Mouse (Mus musculus) adrenal gland, adult 2 months (tissue): Measurements from ENCODE around the gene Rpl11. TPM values are rescaled to one million over a fixed set of nuclear protein-coding genes. Genes with fewer than 3 reads are reported as not detected.

Experiments
- DNase-seq: peaks from one replicate; pipeline ENCODE4 v3.0.0; 2021
- polyA plus RNA-seq: library from polyadenylated mRNA; depleted of rRNA; stranded (reverse); fragments of >200 nt; gene quantifications from 2 replicates; pipeline ENCODE4 v1.2.3, GENCODE M21; 2012
- total RNA-seq, 2 experiments: library from RNA; stranded (reverse); gene quantifications; 2 replicates each; pipeline ENCODE4 v1.2.3; 2021

Gene Rpl11
- total and polyA plus RNA-seq, 3 experiments = 162 to 615 (median 582) TPM

DNA sequence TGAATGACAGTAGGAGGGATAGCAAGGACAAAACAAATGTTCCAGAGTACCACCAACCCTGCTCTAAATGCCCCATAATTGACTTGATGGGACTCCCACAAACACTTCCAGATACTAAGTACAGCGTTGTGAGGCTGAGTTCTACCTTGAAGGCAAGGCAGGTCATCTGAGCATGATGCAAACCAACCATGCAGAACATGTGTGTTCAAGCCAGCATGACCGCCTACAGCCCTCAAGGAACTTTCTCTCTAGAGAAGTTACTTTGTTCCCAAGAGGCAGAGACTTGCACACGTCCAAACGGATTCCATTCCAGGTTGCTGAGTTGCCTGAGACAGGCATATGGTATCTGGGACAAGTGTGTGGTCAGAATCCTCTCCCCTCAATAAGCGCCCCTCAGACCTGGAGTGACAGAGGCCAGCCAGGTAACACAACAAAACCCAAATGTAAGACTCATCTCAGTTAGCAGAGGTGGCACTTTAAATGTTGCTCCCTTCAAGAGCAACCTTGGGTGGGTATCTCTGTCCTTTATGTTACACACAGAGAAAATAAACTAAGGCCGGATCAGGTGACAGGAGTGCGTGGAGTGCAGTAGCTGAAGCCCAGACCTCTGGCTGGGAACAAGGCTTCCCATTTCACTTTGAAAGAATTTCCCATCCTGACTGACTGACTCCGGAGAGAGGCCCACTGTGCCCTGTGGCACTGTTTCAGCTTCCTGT, 25.7 kb downstream of the Rpl11 start:
- DNase-seq = no peak

- DNase-seq = no peak
Measured at GRCm38 (mm10) chr4:136025350-136025749, 27.9 kb downstream of the Rpl11 start.

DNA sequence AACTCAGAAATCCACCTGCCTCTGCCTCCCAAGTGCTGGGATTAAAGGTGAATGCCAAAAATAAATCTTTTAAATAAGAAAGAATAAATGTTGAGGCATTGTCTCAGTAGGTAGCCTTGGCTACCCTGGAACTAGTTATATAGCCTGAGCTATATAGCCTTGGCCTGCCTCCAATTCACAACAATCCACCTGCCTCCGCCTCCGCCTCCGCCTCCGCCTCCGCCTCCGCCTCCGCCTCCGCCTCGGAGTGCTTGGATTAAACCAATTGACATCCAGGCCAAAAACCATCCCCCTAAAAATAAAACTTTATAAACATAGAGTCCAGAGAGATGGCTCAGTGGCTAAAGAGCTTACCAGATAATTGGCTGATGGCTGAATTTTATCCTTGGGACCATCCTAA, 30.3 kb downstream of the Rpl11 start:
- DNase-seq = peak; percentile 20

DNA sequence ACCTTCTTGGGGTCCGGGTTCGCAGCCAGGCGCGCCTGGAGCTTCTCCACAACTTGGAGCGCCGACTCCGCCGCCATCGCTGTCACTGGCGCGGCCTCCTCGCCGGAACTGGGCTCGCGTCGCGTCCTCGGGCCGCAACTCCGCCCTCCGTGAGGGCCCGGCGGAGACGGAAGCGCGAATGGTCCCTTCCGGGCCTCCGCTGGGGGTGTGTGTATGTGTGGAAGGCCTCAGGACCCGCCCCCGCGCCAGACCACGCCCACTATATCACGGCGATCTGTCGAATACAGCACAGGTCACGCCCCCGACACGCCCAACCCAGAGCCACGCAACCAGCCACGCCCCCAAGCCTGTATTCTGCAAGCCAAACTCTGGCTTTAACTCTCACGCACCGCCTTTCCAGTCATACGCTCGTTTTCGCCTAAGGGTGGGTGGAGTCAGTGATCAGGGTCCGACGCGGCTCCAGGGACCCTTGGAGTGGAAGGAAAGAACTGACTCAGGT, 31.6 kb downstream of the Rpl11 start, which contains the start of gene Eloa:
Eloa (minus strand) TSS at position 215 of the 499 bp plus-strand sequence.
- DNase-seq = peak; percentile 100

GRCm38 (mm10) chr4:136020743-136021548, 32.3 kb downstream of the Rpl11 start:
- DNase-seq = peak; percentile 38

DNA sequence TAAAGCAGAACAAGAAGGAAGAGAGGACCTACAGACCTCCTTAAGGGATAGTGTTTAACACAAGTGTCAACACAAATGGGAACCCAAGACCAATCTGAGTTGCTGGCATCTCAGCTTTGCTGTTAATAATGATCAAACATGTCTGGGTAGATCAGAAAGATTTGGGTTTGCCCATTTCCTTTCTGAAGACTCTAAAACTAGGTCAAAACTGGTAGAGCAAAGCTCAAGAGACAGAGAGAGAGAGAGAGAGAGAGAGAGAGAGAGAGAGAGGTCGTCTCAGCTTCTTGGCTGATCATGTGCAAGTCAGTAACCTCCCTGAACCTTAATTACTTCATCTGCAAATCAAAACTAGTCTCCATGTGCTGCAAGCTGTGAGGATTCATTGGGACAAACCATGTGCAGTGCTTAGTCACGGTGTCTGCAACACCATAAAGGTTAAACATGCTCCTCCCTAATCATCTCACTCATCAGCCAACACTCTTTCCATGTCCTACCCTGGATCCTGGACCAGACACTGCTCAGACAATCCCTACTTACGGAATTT, 37.1 kb downstream of the Rpl11 start:
- no peak for DNase-seq

DNA sequence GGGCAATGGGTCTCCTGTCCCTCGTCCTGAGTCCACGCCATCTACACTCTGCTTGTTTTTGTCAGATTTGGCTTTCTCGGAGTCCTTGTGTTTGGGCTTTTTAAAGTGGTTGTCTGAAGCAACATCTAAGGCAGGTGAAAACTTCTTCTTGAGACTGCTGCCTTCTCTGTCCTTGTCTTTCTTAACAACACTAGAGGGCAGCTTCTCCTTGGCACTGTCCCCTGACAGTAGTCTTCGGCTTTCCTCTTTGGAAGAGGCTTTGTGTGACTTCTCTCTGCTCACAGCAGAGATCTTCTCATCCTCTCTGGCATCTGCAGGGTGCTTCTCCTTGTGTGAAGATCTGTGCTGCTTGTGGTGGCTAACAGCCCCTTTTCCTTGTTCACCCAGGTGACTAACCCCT, 42.6 kb downstream of the Rpl11 start:
- DNase-seq = no peak

- DNase-seq = no peak
Measured at GRCm38 (mm10) chr4:136008782-136009447, 44.3 kb downstream of the Rpl11 start.

GRCm38 (mm10) chr4:136006821-136007220, 46.4 kb downstream of the Rpl11 start:
- DNase-seq = no peak

- DNase-seq = no peak
Measured at GRCm38 (mm10) chr4:136004921-136005320, 48.3 kb downstream of the Rpl11 start.

DNA sequence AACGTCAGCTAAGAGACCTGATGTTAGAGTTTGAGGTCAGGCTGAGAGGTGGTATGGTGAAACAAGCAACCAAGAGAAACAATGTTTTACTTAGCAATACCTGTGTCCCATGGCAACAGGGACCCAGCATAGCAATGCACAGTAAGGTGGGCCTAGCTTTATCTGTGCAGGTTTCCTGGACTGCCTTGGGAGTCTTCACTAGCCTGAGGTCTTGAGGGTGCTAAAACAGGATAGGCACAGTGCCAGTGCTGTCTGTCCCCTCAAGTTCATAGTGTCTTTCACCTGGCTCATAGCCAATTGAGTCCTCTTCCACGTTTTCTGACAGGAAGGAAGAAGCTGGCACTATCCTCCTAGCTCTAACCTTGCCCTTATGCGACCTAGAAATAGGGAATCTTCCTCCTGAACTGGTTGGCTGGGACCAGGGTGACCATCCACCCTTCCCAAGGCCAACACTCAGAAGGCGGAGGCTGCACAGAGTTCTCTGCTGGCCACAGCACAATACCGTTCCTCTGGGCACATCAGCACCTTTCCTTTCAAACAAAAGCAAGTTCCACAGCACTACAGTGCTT, 49.0 kb downstream of the Rpl11 start:
- DNase-seq = peak; percentile 45

DNA sequence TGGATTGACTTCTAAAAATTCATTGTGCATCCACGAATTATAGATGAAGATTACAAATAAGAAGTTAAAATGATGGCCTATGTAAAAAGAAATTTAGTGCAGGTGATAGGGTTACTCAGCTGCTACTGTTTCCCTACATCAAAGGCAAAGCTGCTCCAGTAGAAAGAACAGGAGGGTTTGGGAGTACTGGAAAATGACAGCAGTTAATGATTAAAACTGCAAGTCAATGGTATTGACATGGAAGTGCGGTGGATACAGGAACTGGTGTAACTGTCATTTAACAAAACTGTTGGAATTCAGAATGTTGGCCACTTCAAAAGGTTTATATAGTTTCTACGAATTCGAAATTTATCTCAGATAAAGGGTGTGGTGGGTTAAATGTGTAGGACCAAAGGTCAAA, 58.1 kb downstream of the Rpl11 start:
- no peak for DNase-seq

GRCm38 (mm10) chr4:135993941-135994340, 59.3 kb downstream of the Rpl11 start:
- no peak for DNase-seq

DNA sequence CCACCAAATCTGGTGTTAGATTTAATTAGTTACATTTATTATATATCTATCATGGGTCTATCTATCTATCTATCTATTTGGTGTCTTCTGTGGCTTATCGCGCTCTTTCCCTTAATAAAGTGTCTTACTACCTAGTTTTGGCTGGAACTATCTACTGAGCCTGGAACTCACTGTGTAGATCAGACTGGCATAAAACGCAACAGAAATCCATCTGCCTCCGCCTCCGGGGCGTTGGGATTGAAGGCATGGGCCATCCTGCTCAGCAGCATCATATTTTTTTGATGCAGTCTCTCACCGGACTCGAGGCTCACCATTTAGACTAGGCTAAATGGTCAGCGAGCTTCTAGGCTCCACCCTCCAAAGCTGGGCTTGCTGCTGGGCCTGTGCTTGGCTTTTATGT, 65.5 kb downstream of the Rpl11 start:
- DNase-seq = no peak

DNA sequence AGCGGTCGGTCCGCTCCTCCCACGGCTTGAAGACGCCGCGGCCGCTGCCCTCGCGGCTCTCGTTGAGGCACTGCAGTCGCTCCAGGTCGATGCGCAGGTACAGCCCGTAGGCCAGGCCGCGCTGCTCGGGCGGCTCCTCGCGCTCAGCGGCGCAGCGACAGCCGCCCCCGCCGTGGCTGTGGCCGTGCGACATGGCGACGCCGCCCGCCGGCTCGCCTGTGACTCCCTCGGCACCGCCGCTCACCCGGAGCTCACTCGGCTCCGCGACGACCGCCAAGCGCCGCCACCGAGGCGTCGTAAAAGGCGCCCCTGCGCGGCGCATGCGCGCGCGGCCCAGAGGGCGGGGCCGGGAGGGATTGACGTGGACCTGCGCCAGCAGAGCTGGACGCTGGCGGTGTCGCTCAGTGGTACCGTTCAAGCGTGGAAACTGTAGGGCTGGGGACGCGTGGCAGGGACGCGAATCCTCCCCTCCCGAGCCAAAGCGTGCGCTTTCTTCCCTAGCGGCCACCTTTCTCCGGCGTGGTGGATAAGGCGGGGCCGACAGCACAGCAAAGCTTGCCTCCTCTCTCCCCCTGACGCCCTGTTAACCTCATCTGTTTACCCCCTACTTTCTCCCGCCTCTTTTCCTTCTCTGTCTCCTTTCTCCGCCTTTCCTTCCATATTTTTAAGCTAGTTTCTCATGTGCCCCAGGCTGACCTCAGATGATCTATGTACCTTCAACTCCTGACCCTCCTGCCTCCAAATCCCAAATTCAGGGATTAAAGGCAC, 66.1 kb downstream of the Rpl11 start, which contains the start of gene Pithd1:
Pithd1 (minus strand) TSS at position 322 of the 768 bp plus-strand sequence.
- peak; percentile 95 for DNase-seq

DNA sequence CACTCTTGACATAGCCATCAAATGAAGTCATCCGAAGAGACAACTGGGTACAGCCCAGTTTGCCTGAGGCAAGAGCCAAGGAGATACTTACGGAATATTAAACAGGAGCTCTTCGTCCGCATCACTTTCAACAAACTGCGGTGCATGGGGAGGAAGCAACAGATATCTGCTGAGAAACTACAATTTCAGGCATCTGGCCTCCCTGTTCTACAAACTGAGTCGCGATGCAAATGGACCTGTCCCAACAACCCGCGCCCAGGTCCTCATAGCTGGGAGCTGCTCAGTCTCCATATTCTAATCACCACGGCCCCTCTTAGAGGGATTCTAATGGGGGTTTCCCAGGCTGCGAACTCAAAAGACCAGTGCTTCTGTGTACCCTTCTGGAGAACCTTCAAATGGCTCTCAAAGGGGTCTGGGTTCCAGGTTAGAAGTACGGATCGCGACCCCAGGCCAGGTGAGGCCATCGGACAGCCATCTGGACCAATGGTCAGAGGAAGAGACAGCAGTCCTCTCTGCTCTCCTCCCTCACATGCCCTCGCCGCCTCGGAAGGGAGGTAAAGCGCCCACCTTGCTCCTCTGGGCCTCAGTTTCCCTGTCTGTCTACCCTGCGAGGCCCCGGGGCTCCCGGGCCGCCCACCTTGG, 66.8 kb downstream of the Rpl11 start:
- DNase-seq = no peak

- DNase-seq = no peak
Measured at GRCm38 (mm10) chr4:135985769-135986168, 67.5 kb downstream of the Rpl11 start.

DNA sequence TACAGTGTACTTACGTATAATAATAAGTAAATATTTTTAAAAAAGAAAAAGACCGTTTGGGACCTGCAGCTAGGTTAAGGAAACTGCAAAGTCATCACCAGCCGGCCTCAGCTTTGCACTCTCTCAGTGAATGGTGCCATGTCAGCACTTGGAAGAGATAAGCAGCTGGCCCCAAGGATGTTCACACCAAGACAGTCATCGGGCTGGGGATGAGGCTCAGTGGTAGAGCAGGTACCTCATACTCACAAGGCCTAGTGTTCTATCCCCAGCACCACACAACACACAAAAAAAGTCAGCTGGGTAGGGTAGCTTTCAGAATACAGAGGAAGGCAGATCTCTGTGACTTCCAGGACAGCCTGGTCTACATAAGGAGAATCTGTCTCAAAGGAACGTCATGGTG, 68.0 kb downstream of the Rpl11 start:
- no peak for DNase-seq

DNA sequence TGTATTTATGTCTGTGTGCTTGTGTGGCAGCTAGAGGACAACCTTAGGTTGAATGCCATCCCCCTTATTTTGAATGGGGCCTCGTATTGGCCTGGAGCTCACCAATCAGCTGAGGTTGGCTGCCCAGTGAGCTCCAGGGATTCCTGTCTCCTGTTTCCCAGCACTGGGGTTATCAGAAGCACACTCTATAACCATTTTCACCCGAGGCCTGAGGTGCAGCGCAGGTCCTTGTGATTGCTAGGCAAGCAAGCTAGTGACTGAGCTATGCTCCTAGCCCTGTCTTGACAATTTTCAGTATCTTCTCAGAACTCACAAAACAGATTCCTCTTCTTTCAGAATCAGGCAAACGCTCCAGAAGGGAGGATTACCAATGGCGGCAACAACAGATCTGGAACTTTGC, 68.7 kb downstream of the Rpl11 start:
- DNase-seq = no peak

DNA sequence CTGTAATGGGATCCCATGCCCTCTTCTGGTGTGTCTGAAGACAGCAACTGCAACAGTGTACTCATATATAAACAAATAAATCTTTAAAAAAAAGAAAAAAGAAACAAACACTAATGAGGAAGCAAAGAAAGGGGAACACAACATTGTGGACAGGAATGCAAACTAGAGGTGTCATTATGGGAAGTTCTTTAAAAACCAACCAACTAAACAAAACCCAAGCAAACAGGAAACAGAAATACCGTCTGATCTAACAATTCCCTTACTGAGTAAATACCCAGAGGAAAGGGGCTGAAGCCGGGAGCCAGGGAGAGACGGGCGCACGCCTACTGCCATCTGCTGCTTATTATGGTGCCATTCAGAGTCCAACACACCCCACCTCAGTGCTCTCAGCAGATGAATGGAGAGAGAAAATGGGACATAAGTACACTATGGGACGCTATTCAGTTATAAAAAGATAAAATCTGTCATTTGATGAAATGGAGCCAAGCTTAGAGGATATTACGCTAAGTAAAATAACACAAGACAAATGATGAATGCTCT, 71.6 kb downstream of the Rpl11 start:
- DNase-seq = no peak
